Comparison of ENCODE assay signal across 13 mouse cellular contexts in the genomic region with DNA sequence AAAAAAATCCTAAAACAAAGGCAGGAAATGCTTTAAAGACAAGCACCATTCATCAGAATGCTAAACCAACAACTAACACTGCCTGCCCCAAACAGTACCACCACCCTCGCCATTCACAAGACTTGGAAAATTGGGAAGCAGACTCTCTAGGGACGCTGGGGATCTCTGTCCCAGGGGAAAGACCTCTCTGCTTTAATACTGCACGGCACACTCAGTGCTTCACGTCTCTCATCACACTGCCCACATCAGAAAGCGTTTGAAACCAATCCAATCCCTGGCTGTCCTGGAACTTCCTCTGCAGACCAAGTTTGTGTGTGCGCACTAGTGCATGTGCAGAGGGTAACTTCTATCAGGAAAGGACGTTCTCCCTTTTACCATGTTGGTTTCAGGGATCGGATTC. TPM values are rescaled to one million over a fixed set of nuclear protein-coding genes. Genes with fewer than 3 reads are reported as not detected.
A peak's percentile ranks its signal among the peaks of the same experiment; 100 is the strongest.
DNase-seq lines count a peak whose midpoint lies in the region; ATAC-seq lines count a peak whose summit lies in the region.
"Had no signal": no experiment of that assay in that cellular context is flagged by ENCODE, and none has a peak within 500 bp of the region (broad histone marks: within the 10 kb centered on the region; RNA-seq: fewer than 3 reads in every experiment).

No protein-coding gene starts in this region.

- no peak overlapping the region for H3K4me3 ChIP-seq in hindbrain, embryonic 13.5 days
- H3K4me3 ChIP-seq in hindbrain, embryonic 14.5 days (replicated peaks; ENCODE audit: low read length) = no peak overlapping the region
- no peak overlapping the region for H3K4me3 ChIP-seq in kidney, embryonic 15.5 days (replicated peaks)
- H3K4me3 ChIP-seq: embryonic facial prominence, embryonic 12.5 days had no signal

- H3K9ac ChIP-seq in hindbrain, embryonic 13.5 days = 0 out of 2 replicates have a peak overlapping the region, but pooled peaks have one; percentile 35
- no peak overlapping the region for H3K9ac ChIP-seq in hindbrain, embryonic 14.5 days
- no peak overlapping the region for H3K9ac ChIP-seq in kidney, embryonic 15.5 days
- H3K9ac ChIP-seq: embryonic facial prominence, embryonic 12.5 days had no signal

- WGBS in hindbrain, embryonic 13.5 days = 61% methylated on average over 8 of the region's 8 CpGs
- WGBS in hindbrain, embryonic 14.5 days = 60% methylated on average over 8 of the region's 8 CpGs
- 60% methylated on average over 8 of the region's 8 CpGs for WGBS in kidney, embryonic 15.5 days

- no peak overlapping the region; the same call in 1 of the 2 replicates for H3K4me2 ChIP-seq in hindbrain, embryonic 13.5 days
- H3K4me2 ChIP-seq in hindbrain, embryonic 14.5 days (replicated peaks) = no peak overlapping the region
- H3K4me2 ChIP-seq in kidney, embryonic 15.5 days = peak overlapping the region; percentile 30; the same call in 1 of the 2 replicates
- H3K4me2 ChIP-seq: embryonic facial prominence, embryonic 12.5 days had no signal

- no peak for ATAC-seq in hindbrain, embryonic 13.5 days (ENCODE audit: low FRiP score)
- ATAC-seq in hindbrain, embryonic 14.5 days (ENCODE audit: low FRiP score) = no peak
- ATAC-seq in kidney, embryonic 15.5 days (replicated peaks; ENCODE audit: low FRiP score) = no peak

- H3K36me3 ChIP-seq in hindbrain, embryonic 13.5 days = peaks cover 16% of the 10 kb centered on the region
- 0 out of 2 replicates have a peak, but pooled peaks cover 15% of the 10 kb centered on the region for H3K36me3 ChIP-seq in hindbrain, embryonic 14.5 days (replicated peaks; ENCODE audit: control insufficient read depth, insufficient read depth)
- H3K36me3 ChIP-seq in kidney, embryonic 15.5 days = peaks cover 28% of the 10 kb centered on the region

- no peak for DNase-seq in hindbrain, embryonic 14.5 days (ENCODE audit: low spot score)
- peak; percentile 14 for DNase-seq in thymus, postnatal 4 days
- DNase-seq in thymus, adult 18-20 months = no peak
- DNase-seq in ovary, postnatal 36 days (ENCODE audit: low spot score) = no peak
- no peak for DNase-seq in c-Kit-positive CD71-positive TER-119-positive erythroid progenitor cells, embryonic 14.5 days (ENCODE audit: low spot score)
- no peak for DNase-seq in urinary bladder, postnatal 14 days (ENCODE audit: low spot score)
- DNase-seq: cerebellum, adult 11-12 months; right cerebral cortex, postnatal 4 days had no signal

- H3K27ac ChIP-seq in hindbrain, embryonic 13.5 days = 0 out of 2 replicates have a peak overlapping the region, but pooled peaks have one; percentile 25
- H3K27ac ChIP-seq in hindbrain, embryonic 14.5 days = no peak overlapping the region
- peak overlapping the region; percentile 70 for H3K27ac ChIP-seq in kidney, embryonic 15.5 days
- H3K27ac ChIP-seq: embryonic facial prominence, embryonic 12.5 days; macrophage had no signal

- H3K4me1 ChIP-seq in hindbrain, embryonic 13.5 days (replicated peaks) = peaks cover 37% of the 10 kb centered on the region
- peaks cover 12% of the 10 kb centered on the region; the same call in 1 of the 2 replicates for H3K4me1 ChIP-seq in hindbrain, embryonic 14.5 days (replicated peaks; ENCODE audit: control insufficient read depth, insufficient read depth, low read length)
- peaks cover 33% of the 10 kb centered on the region for H3K4me1 ChIP-seq in kidney, embryonic 15.5 days

- no peaks in the 10 kb centered on the region for H3K27me3 ChIP-seq in hindbrain, embryonic 13.5 days
- no peaks in the 10 kb centered on the region for H3K27me3 ChIP-seq in hindbrain, embryonic 14.5 days (ENCODE audit: control insufficient read depth, insufficient read depth, low read length)
- H3K27me3 ChIP-seq in kidney, embryonic 15.5 days = no peaks in the 10 kb centered on the region
- H3K27me3 ChIP-seq: embryonic facial prominence, embryonic 12.5 days had no signal

- no peaks in the 10 kb centered on the region for H3K9me3 ChIP-seq in hindbrain, embryonic 13.5 days
- H3K9me3 ChIP-seq in hindbrain, embryonic 14.5 days (ENCODE audit: control insufficient read depth, low read length) = no peaks in the 10 kb centered on the region
- no peaks in the 10 kb centered on the region for H3K9me3 ChIP-seq in kidney, embryonic 15.5 days (replicated peaks)
- H3K9me3 ChIP-seq: embryonic facial prominence, embryonic 12.5 days; G1E had no signal

RNA-seq across cellular contexts. Expression of a gene that starts 4.6 kb away (rescaled TPM):
- 182 and 193 TPM in 2 replicates for polyA plus RNA-seq in hindbrain, embryonic 13.5 days (2015; fragmentation: Nextera tagmentation; extraction: Ambion mirVana)
- 206 and 209 TPM in 2 replicates for polyA plus RNA-seq in hindbrain, embryonic 14.5 days (2014; fragmentation: Nextera tagmentation; extraction: Ambion mirVana)
- 192 and 214 TPM in 2 replicates for polyA plus RNA-seq in kidney, embryonic 15.5 days (2015; fragmentation: Nextera tagmentation; extraction: Ambion mirVana)

RNA-seq across cellular contexts. Expression of a gene that starts 43.9 kb away (rescaled TPM):
- polyA plus RNA-seq in hindbrain, embryonic 13.5 days (2015; fragmentation: Nextera tagmentation; extraction: Ambion mirVana) = 90.3 and 97.2 TPM in 2 replicates
- polyA plus RNA-seq in hindbrain, embryonic 14.5 days (2014; fragmentation: Nextera tagmentation; extraction: Ambion mirVana) = 64.4 and 78.5 TPM in 2 replicates
- polyA plus RNA-seq in kidney, embryonic 15.5 days (2015; fragmentation: Nextera tagmentation; extraction: Ambion mirVana) = 61.6 and 63.3 TPM in 2 replicates
